Mouse (Mus musculus) embryo, embryonic 11 days (tissue): ENCODE measurements around the gene Maml3.

ENCODE experiments used
- DNase-seq: peaks from one replicate; pipeline ENCODE4 v3.0.0-alpha.2; 2015

The Maml3 gene

GRCm38 (mm10) chr3:51905903-51906302 is 199.0 kb downstream of the Maml3 start:
- DNase-seq: no peak

DNA sequence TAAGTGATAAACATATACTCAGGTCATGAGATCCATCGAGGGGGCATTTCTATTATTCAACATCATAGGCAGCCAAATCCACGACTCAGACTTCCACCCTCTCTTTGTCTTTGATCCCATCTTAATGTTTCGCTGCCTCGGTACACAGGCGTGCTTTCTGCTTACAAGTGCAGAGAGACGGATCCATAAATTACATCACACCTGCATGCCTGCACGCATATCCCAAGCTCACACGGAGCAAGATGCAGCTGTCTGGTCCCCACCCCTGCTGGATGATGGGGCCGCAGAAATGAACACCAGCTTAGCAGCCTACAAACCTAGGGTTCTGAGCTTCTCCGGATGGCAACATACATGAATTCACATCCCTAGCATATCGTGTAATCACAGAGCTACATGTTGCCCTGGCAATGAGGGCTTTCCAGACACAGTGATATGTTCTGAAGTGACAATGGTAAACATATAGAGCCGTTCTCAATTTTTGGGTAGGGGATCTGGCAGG is 200.5 kb downstream of the Maml3 start:
- DNase-seq: no peak

- no peak for DNase-seq
These were observed 203.7 kb downstream of the Maml3 start for GRCm38 (mm10) chr3:51901151-51901550.

DNA sequence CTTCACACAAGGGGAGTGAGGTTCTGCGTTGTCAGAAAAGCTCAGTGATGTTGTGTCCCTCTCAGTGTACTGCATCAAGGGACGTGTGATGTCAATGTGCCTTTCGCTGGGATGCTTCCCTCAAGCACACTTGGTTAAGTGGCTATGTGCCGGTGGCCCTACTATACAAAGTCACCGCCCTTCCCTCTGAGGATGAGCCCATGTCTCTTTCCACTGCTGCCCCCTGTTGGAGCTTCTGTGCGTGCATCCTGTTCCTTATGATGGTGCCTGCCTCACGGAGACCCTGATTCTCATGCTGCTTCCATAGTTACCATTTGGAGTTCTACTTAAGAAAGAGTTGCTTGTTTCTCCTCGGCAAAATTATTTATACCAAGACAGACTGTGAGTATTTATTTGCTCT is 210.4 kb downstream of the Maml3 start:
- DNase-seq: no peak

- DNase-seq: no peak
These were observed 213.2 kb downstream of the Maml3 start for GRCm38 (mm10) chr3:51891562-51892119.

- no peak for DNase-seq
These were observed 214.7 kb downstream of the Maml3 start for GRCm38 (mm10) chr3:51890181-51890580.

DNA sequence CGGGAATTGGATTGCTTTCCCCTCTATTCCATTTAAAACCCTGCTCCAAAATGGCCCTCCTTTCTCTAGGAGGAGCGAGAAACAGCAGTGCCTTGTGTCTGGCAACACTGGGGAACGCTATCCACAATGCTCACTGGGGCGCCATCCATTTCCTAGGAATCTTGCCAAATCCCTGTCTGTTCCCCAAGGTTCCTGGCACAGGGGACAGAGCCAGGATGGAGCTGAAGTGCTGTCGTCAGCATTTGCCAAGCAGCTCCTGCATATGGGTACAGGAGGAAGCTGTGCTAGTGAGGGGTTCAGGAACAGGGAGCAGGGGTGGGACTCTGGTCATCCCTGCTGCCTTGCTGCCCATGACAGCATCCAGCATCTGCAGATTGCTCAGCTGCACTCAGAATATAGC is 215.1 kb downstream of the Maml3 start:
- no peak for DNase-seq

GRCm38 (mm10) chr3:51888662-51889433 is 216.0 kb downstream of the Maml3 start:
- peak; percentile 68 for DNase-seq

- peak; percentile 72 for DNase-seq
These were observed 216.6 kb downstream of the Maml3 start for GRCm38 (mm10) chr3:51888295-51888661.

DNA sequence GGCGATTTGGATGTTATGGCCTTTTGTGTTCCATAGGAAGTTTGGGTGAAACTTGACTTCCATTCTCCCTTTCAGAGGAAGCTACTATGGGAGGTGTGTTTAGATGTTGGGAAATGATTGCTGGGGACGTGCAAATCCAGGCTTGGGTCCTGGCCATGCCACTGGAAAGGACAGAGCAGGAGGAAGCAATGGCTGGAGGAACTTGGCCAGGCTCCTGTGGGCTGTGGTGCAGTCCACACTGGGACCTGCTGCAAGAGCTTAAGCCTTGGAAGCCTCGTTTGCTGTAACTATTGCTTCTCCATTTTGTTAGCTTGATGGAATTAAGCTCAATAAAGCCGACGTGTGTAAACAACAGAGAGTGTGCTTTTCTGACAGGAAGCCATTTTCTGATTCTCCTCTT is 219.0 kb downstream of the Maml3 start:
- DNase-seq: no peak

GRCm38 (mm10) chr3:51885487-51885886 is 219.4 kb downstream of the Maml3 start:
- DNase-seq: no peak

DNA sequence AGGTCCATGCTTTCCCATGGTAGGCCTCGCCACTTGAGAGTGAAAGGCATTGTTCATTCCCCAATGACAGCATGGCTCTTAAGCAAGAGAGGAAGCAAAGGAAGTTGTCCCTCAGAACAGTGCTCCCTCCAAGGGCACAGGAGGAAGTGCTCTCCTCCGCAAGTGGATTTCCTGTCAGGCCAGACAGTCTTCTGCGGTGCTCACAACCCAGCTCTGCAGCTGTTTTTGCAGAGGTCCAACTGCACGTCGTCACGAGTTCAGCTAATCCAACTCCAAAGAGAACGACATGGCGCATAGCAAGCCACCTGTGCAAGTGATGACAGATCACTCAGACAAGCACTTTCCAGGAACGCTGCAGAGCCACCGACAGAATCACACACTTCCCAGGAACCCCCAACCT is 222.9 kb downstream of the Maml3 start:
- DNase-seq: no peak

DNA sequence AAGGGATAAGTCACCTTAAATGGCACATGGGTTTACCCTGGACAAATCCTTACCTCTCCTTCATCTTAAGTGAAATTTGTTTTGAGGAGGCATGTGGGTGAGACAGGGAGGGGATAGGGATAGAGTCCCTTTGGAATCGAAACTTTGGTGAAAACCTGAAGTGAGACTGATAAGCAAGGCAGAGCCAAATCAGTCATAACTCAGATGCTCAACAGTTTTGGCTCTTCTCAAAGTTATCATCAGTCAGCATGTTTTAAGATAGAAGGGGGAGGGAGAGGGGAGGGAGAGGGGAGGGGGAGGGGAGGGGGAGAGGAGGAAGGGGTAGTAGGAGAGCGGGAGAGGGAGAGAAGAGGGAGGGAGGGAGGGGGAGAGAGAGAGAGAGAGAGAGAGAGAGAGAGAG is 223.5 kb downstream of the Maml3 start:
- DNase-seq: no peak

GRCm38 (mm10) chr3:51880506-51881036 is 224.3 kb downstream of the Maml3 start:
- DNase-seq: no peak

GRCm38 (mm10) chr3:51879211-51879610 is 225.7 kb downstream of the Maml3 start:
- DNase-seq: no peak

- no peak for DNase-seq
These were observed 226.3 kb downstream of the Maml3 start for GRCm38 (mm10) chr3:51878577-51878976.

GRCm38 (mm10) chr3:51876729-51877128 is 228.1 kb downstream of the Maml3 start:
- DNase-seq: no peak

- DNase-seq: no peak
These were observed 229.2 kb downstream of the Maml3 start for GRCm38 (mm10) chr3:51875629-51876028.

- DNase-seq: no peak
These were observed 230.6 kb downstream of the Maml3 start for GRCm38 (mm10) chr3:51874252-51874651.

DNA sequence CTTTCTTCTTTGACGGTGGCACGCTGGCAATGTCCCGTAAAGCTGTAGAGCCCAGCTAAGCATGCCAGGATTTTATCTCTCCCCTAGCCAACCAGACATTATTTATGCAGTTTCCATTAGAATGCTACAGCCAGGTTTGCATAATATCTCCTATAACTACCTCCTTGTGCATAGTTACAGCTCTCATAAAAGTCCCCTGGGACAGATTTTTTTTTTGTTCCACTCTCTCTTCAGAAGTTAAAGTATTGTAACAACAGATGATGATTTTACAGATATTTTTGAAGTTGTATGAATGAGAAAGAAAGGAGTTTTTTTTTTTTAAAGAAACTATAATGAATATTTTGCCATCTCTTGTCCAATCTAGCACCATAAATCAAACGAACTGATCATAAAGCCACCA is 232.1 kb downstream of the Maml3 start:
- no peak for DNase-seq

GRCm38 (mm10) chr3:51871346-51871745 is 233.5 kb downstream of the Maml3 start:
- no peak for DNase-seq

- DNase-seq: no peak
These were observed 234.9 kb downstream of the Maml3 start for GRCm38 (mm10) chr3:51869980-51870379.

DNA sequence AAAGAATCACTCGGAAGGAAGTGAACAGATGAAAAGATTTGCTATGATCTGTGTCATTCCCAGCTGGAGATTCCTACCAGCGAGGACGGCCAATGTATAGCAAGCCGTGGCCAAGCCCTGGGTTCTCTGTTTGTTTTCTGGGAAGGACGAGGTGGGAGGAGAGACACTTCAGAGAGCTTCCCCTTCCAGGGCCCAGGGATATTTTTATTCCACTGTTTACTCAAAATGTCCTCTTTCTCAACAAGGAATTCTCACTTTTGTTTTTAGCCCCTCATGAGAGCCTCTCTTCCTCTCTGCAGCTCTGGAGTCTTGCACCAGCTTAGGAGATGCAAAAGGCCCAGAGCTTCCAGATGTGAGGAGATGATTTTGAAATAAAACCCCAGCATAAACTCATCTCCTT is 236.0 kb downstream of the Maml3 start:
- DNase-seq: no peak

DNA sequence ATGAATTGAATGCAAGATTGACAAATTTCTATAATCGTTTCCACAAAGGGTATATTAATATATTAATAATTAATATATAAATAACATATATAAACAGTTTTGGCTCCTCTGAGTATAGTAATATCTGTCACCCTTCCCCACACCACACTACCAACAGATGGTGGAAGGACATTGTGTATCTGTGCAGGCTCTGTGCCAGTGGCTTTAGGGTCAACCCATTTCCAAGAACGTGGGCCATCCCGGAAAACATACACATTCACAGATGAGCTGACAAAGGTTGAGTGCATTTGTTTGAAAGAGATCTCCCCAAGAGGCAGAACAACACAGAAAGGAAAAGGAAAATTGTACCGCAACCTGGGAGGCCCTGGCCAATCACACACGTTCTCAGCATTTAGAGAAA is 238.4 kb downstream of the Maml3 start:
- DNase-seq: no peak
